Mouse (Mus musculus): ENCODE measurements around the gene Mbtps1. TPM values are rescaled to one million over a fixed set of nuclear protein-coding genes. Genes with fewer than 3 reads are reported as not detected.

The Mbtps1 gene
- 110 and 124 TPM in 2 replicates for polyA plus RNA-seq (2014; fragmentation: Nextera tagmentation; extraction: Ambion mirVana)

- H3K27ac ChIP-seq (replicated peaks; ENCODE audit: low read depth, low read length): peak within 1 kb of the TSS; percentile 92
- peak within 1 kb of the TSS; percentile 89 for H3K4me2 ChIP-seq (ENCODE audit: low read depth, low read length)
- WGBS: 11% methylated on average over 37 of the region's 63 CpGs
- DNase-seq (ENCODE audit: low spot score) (peak; percentile 97), ATAC-seq (ENCODE audit: low read depth) (peak; percentile 97)
- no peaks in the 10 kb centered on the region for H3K27me3 ChIP-seq (replicated peaks; ENCODE audit: control insufficient read depth, insufficient read depth, low read length)
- peaks cover 17% of the 10 kb centered on the region for H3K4me1 ChIP-seq (ENCODE audit: control insufficient read depth, insufficient read depth, low read length)
- H3K9me3 ChIP-seq (ENCODE audit: control insufficient read depth, low read length): no peaks in the 10 kb centered on the region
- H3K4me3 ChIP-seq (ENCODE audit: low read depth, low read length): peak within 1 kb of the TSS; percentile 81
- H3K36me3 ChIP-seq (ENCODE audit: control insufficient read depth, insufficient read depth, low read length): peaks cover 20% of the 10 kb centered on the region
- peak within 1 kb of the TSS; percentile 89 for H3K9ac ChIP-seq (ENCODE audit: low read depth, low read length)
Observed at GRCm38 (mm10) chr8:119558603-119559401, at the start of gene Mbtps1. TSS of gene Mbtps1 (minus strand) at chr8:119558735.

DNA sequence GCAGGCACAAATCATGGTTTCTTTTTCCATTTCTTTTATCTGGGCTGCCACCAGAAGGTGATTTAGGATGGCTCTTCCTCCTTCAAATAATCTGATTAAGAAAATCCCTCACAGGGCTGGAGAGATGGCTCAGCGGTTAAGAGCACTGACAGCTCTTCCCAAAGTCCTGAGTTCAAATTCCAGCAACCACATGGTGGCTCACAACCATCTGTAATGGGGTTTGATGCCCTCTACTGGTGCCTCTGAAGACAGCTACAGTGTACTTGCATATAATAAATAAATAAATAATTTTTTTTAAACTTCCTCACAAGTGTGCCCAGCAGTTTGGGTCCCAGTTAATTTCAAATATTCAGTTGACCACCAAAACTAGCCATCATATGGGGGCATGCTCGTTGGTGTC lies 47.7 kb upstream of the Mbtps1 start:
- 84% methylated on average over 2 of the region's 2 CpGs for WGBS

DNA sequence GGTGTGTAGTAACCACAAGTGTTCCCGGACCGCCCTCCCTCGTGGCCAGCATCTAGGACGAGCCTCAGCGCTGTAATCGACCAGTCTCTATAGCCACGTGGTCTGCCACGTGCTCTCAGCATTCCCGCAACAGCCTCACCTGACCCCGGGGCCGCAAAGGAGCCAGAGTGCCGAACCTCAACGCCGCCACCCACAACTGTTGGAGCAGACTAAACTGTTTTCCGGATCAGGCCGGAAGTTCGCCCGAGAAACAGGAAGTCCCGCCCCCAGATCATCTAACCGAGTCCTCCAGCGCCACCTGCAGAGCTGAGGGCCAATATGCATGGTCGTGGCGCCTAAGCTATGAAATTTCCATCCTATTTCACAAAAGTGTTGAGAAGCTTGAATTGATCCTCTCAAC lies 46.5 kb upstream of the Mbtps1 start, which contains the start of gene Taf1c:
Taf1c (minus strand) TSS at position 227 of the 400 bp plus-strand sequence.
- H3K4me1 ChIP-seq (ENCODE audit: control insufficient read depth, insufficient read depth, low read length): peaks cover 4% of the 10 kb centered on the region; the same call in 1 of the 2 replicates
- H3K27me3 ChIP-seq (replicated peaks; ENCODE audit: control insufficient read depth, insufficient read depth, low read length): no peaks in the 10 kb centered on the region
- H3K9ac ChIP-seq (ENCODE audit: low read depth, low read length): peak within 1 kb of the TSS; percentile 83
- ATAC-seq (ENCODE audit: low read depth) (peak; percentile 89), DNase-seq (ENCODE audit: low spot score) (peak; percentile 96)
- H3K36me3 ChIP-seq (ENCODE audit: control insufficient read depth, insufficient read depth, low read length): peaks cover 27% of the 10 kb centered on the region
- 1% methylated on average over 23 of the region's 23 CpGs for WGBS
- H3K27ac ChIP-seq (replicated peaks; ENCODE audit: low read depth, low read length): no peak within 1 kb of the TSS
- peak within 1 kb of the TSS; percentile 74 for H3K4me3 ChIP-seq (ENCODE audit: low read depth, low read length)
- peak within 1 kb of the TSS; percentile 77 for H3K4me2 ChIP-seq (ENCODE audit: low read depth, low read length)
- H3K9me3 ChIP-seq (ENCODE audit: control insufficient read depth, low read length): peaks cover 4% of the 10 kb centered on the region; the same call in 1 of the 2 replicates

More for the DNA sequence above, 47.7 kb upstream of the Mbtps1 start:
- DNase-seq (ENCODE audit: low spot score): no peak
- H3K4me2 ChIP-seq (ENCODE audit: low read depth, low read length): no peak overlapping the region
- H3K27me3 ChIP-seq (replicated peaks; ENCODE audit: control insufficient read depth, insufficient read depth, low read length): no peaks in the 10 kb centered on the region
- H3K9ac ChIP-seq (ENCODE audit: low read depth, low read length): no peak overlapping the region
- H3K4me1 ChIP-seq (ENCODE audit: control insufficient read depth, insufficient read depth, low read length): peaks cover 4% of the 10 kb centered on the region; the same call in 1 of the 2 replicates
- H3K27ac ChIP-seq (replicated peaks; ENCODE audit: low read depth, low read length): no peak overlapping the region
- peaks cover 16% of the 10 kb centered on the region; the same call in 1 of the 2 replicates for H3K36me3 ChIP-seq (ENCODE audit: control insufficient read depth, insufficient read depth, low read length)
- peaks cover 4% of the 10 kb centered on the region; the same call in 1 of the 2 replicates for H3K9me3 ChIP-seq (ENCODE audit: control insufficient read depth, low read length)
- ATAC-seq (ENCODE audit: low read depth): no peak
- no peak overlapping the region for H3K4me3 ChIP-seq (ENCODE audit: low read depth, low read length)

GRCm38 (mm10) chr8:119604398-119604803 lies 45.9 kb upstream of the Mbtps1 start:
- H3K27me3 ChIP-seq (replicated peaks; ENCODE audit: control insufficient read depth, insufficient read depth, low read length): no peaks in the 10 kb centered on the region
- peak overlapping the region; percentile 83 for H3K9ac ChIP-seq (ENCODE audit: low read depth, low read length)
- ATAC-seq (ENCODE audit: low read depth) (no peak), DNase-seq (ENCODE audit: low spot score) (no peak)
- peaks cover 4% of the 10 kb centered on the region; the same call in 1 of the 2 replicates for H3K9me3 ChIP-seq (ENCODE audit: control insufficient read depth, low read length)
- 40% methylated on average over 12 of the region's 12 CpGs for WGBS
- H3K4me2 ChIP-seq (ENCODE audit: low read depth, low read length): peak overlapping the region; percentile 77
- H3K27ac ChIP-seq (replicated peaks; ENCODE audit: low read depth, low read length): no peak overlapping the region
- H3K4me1 ChIP-seq (ENCODE audit: control insufficient read depth, insufficient read depth, low read length): peaks cover 4% of the 10 kb centered on the region; the same call in 1 of the 2 replicates
- peaks cover 33% of the 10 kb centered on the region for H3K36me3 ChIP-seq (ENCODE audit: control insufficient read depth, insufficient read depth, low read length)
- H3K4me3 ChIP-seq (ENCODE audit: low read depth, low read length): peak overlapping the region; percentile 74

- H3K27ac ChIP-seq (replicated peaks; ENCODE audit: low read depth, low read length): no peak overlapping the region
- H3K36me3 ChIP-seq (ENCODE audit: control insufficient read depth, insufficient read depth, low read length): peaks cover 39% of the 10 kb centered on the region
- DNase-seq (ENCODE audit: low spot score) (no peak), ATAC-seq (ENCODE audit: low read depth) (no peak)
- H3K4me1 ChIP-seq (ENCODE audit: control insufficient read depth, insufficient read depth, low read length): peaks cover 4% of the 10 kb centered on the region; the same call in 1 of the 2 replicates
- H3K4me3 ChIP-seq (ENCODE audit: low read depth, low read length): peak overlapping the region; percentile 74
- no peaks in the 10 kb centered on the region; the same call in 1 of the 2 replicates for H3K9me3 ChIP-seq (ENCODE audit: control insufficient read depth, low read length)
- H3K27me3 ChIP-seq (replicated peaks; ENCODE audit: control insufficient read depth, insufficient read depth, low read length): no peaks in the 10 kb centered on the region
- peak overlapping the region; percentile 77; the same call in 1 of the 2 replicates for H3K4me2 ChIP-seq (ENCODE audit: low read depth, low read length)
- peak overlapping the region; percentile 83 for H3K9ac ChIP-seq (ENCODE audit: low read depth, low read length)
- 92% methylated on average over 4 of the region's 4 CpGs for WGBS
Observed at GRCm38 (mm10) chr8:119603771-119604170, 45.2 kb upstream of the Mbtps1 start.

DNA sequence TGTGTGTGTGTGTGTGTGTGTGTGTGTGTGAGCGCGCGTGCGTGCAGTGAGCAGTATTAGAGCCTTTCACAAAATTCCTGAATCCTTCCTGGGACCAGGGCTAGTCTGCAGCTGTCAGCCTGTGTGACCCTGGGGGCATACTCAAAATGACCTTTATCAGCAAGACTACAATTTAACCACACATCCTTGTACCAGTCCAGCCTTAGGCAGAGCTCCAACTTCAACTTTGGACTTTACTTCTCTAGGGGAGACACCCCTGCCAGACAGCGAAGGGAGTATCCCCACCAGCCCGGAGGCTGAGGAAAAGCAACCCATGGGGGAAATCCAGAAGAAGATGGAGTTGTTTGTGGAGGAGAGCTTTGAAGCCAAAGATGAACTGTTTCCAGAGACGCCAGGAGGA lies 32.9 kb upstream of the Mbtps1 start:
- Histone ChIP-seq H3K27me3 (replicated peaks; ENCODE audit: control insufficient read depth, insufficient read depth, low read length) (no peaks in the 10 kb centered on the region), H3K4me3 (ENCODE audit: low read depth, low read length) (no peak overlapping the region), H3K4me2 (ENCODE audit: low read depth, low read length) (no peak overlapping the region), H3K27ac (replicated peaks; ENCODE audit: low read depth, low read length) (no peak overlapping the region), H3K4me1 (ENCODE audit: control insufficient read depth, insufficient read depth, low read length) (no peaks in the 10 kb centered on the region), H3K9me3 (ENCODE audit: control insufficient read depth, low read length) (no peaks in the 10 kb centered on the region), H3K9ac (ENCODE audit: low read depth, low read length) (no peak overlapping the region), H3K36me3 (ENCODE audit: control insufficient read depth, insufficient read depth, low read length) (0 out of 2 replicates have a peak, but pooled peaks cover under 1% of the 10 kb centered on the region)
- ATAC-seq (ENCODE audit: low read depth) (no peak), DNase-seq (ENCODE audit: low spot score) (no peak)
- 79% methylated on average over 7 of the region's 7 CpGs for WGBS

DNA sequence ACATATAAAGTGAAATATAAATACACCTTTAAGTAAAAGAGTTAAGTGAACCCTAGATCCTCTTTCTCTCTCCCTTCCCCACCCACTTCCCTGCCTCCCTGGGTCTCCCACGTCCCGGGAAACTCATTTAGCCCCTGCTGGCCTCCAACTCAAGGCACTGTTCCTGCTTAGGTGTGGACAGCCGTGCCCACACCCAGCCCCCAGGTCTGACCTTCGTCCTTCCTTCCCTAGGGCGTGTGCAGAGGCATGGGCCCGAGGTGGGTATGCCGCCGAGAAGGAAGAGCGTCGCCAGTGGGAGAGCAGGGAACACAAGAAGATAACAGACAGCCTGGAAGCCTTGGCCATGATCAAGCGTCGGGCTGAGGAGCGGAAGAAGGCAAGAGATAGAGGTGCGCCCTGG lies 31.8 kb upstream of the Mbtps1 start:
- no peak overlapping the region for H3K9ac ChIP-seq (ENCODE audit: low read depth, low read length)
- H3K27ac ChIP-seq (replicated peaks; ENCODE audit: low read depth, low read length): no peak overlapping the region
- ATAC-seq (ENCODE audit: low read depth) (no peak), DNase-seq (ENCODE audit: low spot score) (no peak)
- 80% methylated on average over 14 of the region's 14 CpGs for WGBS
- H3K4me2 ChIP-seq (ENCODE audit: low read depth, low read length): no peak overlapping the region
- H3K27me3 ChIP-seq (replicated peaks; ENCODE audit: control insufficient read depth, insufficient read depth, low read length): no peaks in the 10 kb centered on the region
- no peaks in the 10 kb centered on the region for H3K9me3 ChIP-seq (ENCODE audit: control insufficient read depth, low read length)
- no peak overlapping the region for H3K4me3 ChIP-seq (ENCODE audit: low read depth, low read length)
- H3K4me1 ChIP-seq (ENCODE audit: control insufficient read depth, insufficient read depth, low read length): no peaks in the 10 kb centered on the region
- H3K36me3 ChIP-seq (ENCODE audit: control insufficient read depth, insufficient read depth, low read length): no peaks in the 10 kb centered on the region

DNA sequence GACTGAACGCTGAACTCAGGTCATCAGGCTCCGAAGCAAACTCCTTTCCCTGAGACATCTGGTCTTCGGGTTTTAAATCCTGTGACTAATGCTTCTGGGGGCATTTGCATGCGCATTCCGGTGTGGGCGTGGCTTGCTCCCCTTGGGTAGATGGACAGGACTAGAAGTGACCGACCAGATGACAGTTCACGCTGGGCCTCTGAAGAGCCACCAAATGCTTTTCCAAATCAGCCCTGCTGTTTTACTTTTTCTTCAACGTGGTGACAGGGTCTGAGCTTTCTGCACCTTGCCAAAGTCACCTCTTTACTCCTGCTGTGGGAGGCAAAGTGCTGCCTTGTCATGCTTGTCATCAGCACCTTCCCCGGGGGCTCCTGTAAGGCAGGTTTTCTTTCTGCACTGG lies 30.3 kb upstream of the Mbtps1 start:
- Histone ChIP-seq H3K4me2 (ENCODE audit: low read depth, low read length) (no peak overlapping the region), H3K9me3 (ENCODE audit: control insufficient read depth, low read length) (no peaks in the 10 kb centered on the region), H3K27ac (replicated peaks; ENCODE audit: low read depth, low read length) (no peak overlapping the region), H3K4me1 (ENCODE audit: control insufficient read depth, insufficient read depth, low read length) (no peaks in the 10 kb centered on the region), H3K9ac (ENCODE audit: low read depth, low read length) (no peak overlapping the region), H3K36me3 (ENCODE audit: control insufficient read depth, insufficient read depth, low read length) (no peaks in the 10 kb centered on the region), H3K27me3 (replicated peaks; ENCODE audit: control insufficient read depth, insufficient read depth, low read length) (no peaks in the 10 kb centered on the region), H3K4me3 (ENCODE audit: low read depth, low read length) (no peak overlapping the region)
- ATAC-seq (ENCODE audit: low read depth) (no peak), DNase-seq (ENCODE audit: low spot score) (no peak)
- 11% methylated on average over 10 of the region's 10 CpGs for WGBS

Measured in embryonic facial prominence, embryonic 14.5 days (tissue).